Mouse (Mus musculus): ENCODE results near the gene Lrrc37a.
"Not testable (repeated sequence)": the region's sequence is repeated elsewhere in the genome, so short reads cannot be mapped to it uniquely, and the experiment has no call there.

Gene Lrrc37a

DNA sequence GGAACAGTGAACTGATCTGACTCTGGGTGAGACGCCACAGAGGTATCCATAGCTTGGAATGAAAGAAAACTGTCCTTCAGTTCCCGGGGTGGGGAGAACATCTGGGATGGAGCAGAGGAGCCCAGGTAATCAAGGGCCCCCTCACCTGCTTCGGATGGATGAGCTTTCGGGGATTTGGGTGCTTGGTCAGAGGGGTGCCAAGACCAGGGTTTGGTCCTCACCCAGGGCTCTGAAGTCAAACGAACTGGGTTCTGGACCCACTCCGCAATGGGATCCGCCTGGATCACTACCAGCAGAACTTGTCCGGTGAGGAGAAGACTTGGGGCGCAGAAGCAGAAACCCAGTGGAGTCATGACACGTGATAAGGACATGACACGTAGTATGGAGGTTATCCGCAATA lies at the start of gene Lrrc37a:
Lrrc37a (minus strand) TSS at position 101 of the 400 bp plus-strand sequence.
- DNase-seq: no peak

DNA sequence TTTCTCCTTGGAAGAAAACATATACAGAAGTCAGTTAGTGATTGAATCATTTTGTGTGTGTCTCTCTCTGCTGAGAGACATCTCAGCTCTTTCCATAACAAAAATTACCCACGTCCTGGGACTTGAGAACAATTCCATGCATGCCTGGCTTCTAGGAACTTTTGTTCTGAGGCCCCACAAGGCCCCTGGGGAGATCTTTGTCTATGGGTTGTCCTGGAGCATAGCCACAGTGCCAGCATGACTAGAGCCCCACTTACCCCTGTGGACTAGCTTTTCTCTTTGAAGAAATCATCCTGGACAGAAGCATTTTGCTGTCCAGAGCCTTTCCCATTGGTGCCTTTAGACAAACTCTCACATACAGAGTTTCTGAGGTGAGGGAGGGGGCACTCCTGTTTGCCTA lies 30.6 kb upstream of the Lrrc37a start:
- not testable (repeated sequence) for DNase-seq

DNA sequence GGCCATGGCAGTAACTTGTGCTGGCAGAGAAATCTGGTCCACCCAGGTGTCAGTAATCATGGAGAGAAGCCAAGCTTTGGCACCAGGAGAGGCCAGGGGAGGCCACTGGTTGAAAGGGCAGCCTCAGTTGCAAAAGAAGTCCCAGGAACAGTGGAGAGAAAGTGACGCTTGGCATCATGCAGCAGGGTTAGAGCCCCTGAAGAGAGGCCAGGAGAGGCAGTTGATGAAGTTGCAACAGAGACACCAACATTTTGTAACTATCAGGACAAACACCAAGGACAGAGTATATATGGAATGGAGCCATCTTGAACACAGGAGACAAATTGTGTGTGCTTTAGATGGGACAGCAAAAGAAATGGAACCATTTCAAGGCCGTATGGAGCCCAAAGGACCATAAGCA lies 7.7 kb upstream of the Lrrc37a start:
- DNase-seq: no peak

- DNase-seq: no peak
Observed at GRCm38 (mm10) chr11:103464443-103464842, 40.0 kb downstream of the Lrrc37a start.

- DNase-seq: not testable (repeated sequence)
Observed at GRCm38 (mm10) chr11:103451105-103451504, 53.3 kb downstream of the Lrrc37a start.

- DNase-seq: not testable (repeated sequence)
Observed at GRCm38 (mm10) chr11:103449721-103450120, 54.7 kb downstream of the Lrrc37a start.

DNA sequence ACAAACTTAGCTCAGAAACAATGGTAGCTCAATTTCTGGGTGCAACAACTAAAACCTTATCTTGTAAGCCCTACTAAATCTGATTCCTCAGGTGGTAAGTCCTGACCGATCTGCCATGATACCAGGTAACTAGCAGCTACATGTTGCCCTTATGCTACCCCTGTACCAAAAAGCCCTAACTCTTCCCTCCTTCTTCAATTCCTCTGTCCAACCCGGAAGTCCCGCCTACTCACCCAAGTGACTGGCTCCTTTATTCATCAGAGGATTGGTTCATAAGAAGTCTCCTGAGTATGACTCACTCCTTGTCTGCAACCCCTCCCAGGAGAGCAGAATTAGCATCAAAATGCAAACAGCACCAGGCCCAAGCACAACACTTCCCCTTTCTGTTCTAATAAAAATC lies 60.7 kb downstream of the Lrrc37a start:
- DNase-seq: no peak

DNA sequence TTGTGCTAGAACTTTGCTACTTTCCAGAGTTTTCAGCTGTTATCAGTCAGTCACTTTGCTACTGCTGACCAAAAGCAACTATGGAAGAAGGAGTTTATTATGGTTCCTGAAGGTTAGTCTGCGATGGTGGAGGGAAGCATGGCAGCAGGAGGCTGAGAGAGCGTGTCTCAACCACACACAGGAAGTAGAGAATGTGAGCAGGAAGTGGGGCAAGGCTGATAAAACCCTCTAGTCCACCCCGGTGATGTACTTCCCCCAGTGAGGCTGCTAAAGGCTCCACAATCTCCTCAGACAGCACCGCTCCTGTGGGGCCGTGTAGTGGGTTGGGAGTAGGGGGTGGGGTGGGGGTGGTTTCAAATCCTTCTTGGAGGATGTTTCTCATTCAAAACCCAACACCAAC lies 68.1 kb downstream of the Lrrc37a start:
- DNase-seq: no peak

- no peak for DNase-seq
Observed at GRCm38 (mm10) chr11:103425031-103425430, 79.4 kb downstream of the Lrrc37a start.

DNA sequence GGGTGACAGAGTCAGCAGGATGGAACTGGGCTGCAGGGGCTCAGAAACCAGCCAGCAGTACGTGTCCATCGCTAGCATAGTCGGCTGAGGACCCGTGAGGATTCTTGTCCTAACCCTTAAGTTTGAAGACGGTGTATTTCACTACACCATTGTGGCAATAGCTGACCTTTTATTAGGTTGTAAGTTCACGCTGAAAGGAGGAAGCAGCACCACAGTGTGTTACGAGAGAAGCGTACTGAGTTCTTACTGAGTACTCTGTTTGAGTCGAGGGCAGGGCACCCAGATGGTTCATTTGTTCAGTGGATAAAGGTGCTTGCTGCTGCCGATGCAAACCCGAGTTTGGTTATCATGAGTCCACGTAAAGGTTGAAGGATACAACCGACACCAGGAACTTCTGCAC lies 84.7 kb downstream of the Lrrc37a start:
- DNase-seq: no peak

GRCm38 (mm10) chr11:103419226-103419625 lies 85.2 kb downstream of the Lrrc37a start:
- no peak for DNase-seq

GRCm38 (mm10) chr11:103413516-103413915 lies 90.9 kb downstream of the Lrrc37a start:
- no peak for DNase-seq

DNA sequence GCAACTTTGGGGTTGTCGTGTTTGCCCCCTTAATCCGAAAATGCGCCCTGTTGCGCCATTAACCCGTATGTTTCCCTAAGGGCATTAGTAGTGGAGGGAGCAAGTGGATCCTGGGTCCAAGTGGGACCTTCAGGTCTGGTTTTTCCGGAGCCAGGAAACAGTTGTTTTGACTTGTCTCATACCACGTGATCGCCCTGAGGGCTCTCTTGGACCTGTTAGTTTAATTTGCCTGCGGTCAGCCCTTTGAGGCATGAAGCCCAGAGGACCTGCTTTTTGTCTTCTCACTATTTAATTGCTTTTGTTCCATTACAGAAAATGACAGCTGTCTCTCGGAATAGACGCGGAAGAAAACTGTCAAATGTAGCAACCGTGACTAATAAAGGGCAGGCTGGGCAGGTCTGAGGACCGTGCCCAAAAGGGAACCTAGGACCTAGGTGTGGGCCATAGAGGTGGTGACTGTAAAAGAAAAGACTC lies 91.4 kb downstream of the Lrrc37a start:
- no peak for DNase-seq

DNA sequence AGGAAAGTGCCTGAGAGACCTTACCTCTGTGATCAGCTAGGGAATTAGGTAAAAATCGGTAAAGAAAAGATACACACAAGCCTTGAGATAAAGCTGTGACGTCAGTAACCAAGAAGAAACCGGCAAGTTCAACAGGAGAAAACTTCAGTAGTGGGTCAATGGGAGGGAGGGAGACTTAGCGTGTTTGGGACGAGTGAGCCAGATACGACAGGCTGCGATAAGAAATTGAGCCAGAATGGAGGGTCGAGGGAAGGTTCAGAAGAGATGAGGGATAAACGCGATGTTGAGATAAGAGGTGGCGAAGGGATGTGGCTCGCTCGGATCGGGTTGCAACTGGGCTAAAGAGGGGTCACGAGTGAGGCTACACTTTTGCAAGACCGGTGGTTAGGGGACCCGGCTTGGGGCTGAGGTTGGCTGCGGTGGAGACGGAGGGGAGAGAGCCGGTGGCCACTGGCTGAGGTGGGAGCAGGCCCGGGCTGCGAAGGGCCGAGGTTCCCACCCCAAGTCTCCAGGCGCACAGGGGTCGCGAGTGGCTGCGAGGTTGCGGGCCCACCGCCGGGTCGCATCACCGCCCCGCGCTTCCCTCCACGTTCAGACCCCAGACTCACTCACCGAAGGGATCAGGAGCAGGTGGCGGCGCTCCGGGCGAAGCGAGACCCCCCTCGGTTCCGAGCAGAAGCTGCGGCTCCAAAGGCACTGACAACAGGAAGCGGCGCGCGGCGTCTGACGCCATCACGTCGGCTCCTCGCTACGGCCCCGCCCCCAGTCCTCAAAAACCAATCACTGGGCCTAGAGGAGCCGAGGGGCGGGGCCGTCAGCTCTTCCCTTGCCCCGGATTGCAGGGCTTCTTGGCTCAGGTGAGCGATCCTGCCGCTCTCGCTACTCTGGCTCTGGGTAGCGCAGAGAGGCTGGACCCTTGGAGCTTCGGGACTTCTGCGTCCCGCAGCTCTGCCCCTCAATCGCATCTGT lies 92.1 kb downstream of the Lrrc37a start, which contains the start of gene Plekhm1:
Plekhm1 (minus strand) TSS at position 707 of the 969 bp plus-strand sequence.
- peak; percentile 97 for DNase-seq

- DNase-seq: no peak
Observed at GRCm38 (mm10) chr11:103411301-103411700, 93.1 kb downstream of the Lrrc37a start.

DNA sequence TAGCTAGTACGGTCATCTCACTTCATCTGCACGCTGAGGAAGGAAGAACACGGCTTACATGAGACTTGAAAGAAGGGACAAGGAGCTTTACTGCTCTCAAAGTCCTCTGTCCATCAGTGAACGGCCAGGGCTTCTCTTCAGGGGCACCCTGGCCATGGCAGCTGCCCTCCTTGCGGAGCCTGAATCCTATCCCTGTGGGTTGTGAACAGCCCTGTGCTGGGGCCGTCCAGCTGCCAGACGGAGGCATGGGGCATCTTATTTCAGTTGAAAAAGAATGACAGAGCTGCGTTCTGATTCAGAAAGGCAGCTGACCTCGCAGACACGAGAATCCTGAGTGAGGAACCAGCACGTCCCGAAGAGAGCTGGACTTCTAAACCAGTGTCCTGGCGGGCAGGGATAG lies 95.5 kb downstream of the Lrrc37a start:
- no peak for DNase-seq

DNA sequence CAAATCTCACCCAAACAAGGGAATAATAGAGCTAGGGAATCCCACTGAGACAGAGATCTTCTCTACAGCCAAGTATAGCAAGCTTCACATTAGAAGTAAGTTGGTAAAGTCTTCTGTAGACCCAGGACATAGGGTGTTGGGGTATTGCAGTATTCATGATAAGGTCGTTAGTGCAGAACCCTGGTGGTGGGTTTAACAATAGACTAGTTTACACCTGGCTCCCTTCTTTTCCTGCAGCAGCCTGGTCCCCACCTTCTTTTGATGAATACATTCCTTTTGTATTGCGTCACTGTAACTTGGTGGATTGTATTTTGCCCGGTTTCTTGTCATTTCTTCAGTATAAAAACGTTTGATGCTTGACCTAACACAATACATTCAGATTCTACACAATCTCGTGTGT lies 97.3 kb downstream of the Lrrc37a start:
- DNase-seq: not testable (repeated sequence)

DNA sequence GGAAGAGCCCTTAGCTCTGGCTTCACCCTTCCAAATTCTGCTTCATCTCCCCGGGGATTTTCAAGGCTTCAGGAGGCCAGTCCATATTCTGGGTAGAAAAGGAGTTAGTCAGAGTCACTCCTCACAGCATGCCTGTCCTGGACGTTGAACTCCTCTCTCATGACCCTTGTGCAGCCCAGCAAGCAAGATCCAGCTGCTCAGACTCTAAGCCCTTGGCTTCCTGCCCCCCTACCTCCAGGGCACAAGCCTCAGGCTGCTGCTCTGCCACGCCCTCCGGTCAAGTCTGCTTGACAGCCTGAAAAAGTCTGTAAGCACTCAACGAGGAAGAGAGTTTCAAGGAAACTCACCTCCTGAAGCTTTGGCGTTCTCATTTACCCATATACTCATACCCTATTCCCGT lies 97.8 kb downstream of the Lrrc37a start:
- no peak for DNase-seq

DNA sequence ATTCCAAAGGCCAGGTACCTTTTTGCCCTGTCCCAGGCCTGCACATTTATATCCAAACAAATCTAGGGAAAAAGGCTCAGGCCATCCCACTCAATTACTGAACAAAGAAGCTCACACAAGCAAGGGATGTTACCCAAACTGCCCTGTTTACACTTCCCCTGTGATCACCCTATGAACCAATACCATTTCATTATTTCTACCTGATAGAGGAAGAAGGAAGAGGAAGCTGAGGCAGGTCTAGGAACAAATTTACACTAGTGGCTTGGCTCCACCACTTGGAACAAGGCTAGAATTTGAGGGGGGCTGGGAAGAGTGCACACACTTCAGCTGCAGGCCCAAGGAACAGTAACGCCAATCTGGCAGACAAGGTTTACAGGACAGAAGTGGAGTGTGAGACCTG lies 98.6 kb downstream of the Lrrc37a start:
- DNase-seq: no peak

DNA sequence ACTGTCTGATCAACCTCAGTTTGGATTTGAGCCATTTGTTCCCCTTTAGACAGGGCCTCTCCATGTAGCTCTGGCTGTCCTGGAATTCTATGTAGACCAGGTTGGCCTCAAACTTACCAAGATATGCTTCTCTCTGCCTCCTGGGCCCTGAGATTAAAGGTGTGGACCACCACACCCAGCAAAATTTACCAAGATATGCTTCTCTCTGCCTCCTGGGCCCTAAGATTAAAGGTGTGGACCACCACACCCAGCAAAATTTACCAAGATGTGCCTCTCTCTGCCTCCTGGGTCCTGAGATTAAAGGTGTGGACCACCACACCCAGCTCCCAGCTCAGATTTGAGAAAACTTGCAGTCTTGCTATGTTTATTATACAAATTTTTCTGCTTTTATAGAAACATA lies 99.8 kb downstream of the Lrrc37a start:
- DNase-seq: no peak

DNA sequence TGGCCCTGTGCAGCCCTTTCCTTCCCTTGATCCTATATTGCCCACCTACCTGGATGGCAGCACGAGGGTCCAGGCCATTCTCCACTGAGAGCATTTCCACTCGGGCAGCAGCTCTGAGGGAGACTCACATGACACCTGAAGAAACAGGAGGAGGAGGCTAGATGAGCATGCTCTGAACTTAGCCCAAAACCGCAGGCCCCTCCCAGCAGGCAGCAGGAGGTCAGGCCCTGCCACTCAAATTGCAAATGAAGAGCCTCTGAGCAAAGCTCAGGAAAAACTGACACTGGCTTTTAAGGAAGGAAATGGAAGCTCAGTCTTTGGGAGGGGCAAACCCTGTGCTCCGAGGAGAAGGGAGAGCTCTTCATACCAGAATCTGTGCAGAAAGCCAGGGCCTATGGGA lies 100.6 kb downstream of the Lrrc37a start:
- DNase-seq: no peak

DNA sequence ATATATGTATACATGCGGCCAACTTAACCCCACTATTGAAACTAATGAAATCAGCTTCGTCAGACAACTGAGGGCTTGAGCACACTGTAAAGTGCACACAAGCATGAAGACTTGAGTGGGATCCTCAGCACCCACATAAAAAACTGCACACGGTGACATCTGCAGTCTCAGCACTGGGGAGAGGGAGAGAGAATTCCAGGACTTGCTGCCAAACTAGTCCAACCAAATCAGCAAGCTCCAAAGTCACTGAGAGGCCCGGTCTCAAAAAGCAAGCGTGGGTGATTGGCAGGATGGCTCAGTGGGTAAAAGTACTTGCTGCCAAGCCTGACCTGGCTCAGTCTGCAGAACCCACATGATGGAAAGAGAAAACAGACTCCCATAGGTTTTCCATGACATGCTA lies 101.7 kb downstream of the Lrrc37a start:
- DNase-seq: no peak

DNA sequence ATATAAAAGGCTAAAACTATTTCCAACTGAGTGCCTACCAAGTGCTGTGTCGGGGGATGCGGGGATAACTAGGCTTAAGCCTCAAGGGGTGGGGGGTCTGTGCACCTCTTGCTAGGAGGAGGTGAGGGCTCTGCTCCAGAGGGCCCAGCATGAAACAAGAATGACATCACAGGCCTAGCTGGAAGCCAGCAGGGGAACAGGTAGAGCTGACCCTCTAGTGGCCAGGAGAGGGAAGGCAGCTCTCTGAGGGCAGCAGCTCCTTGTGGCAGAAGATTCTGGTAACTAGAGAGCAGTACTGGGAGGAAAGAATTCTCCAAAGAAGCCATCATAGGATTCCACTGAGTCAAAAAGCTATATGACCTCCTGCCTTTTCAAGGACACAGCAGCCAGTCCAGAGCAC lies 102.2 kb downstream of the Lrrc37a start:
- peak; percentile 46 for DNase-seq
